Mouse (Mus musculus) heart, adult 2 months (tissue): ENCODE data around the gene Nrxn3. TPM values are rescaled to one million over a fixed set of nuclear protein-coding genes. Genes with fewer than 3 reads are reported as not detected.

ENCODE experiments used
- DNase-seq, 2 experiments: peaks; one replicate each; pipeline ENCODE4 v3.0.0; 2021
- H3K27ac ChIP-seq: fragments of 200-600 bp; 2 replicates; pipeline ENCODE4 v1.8.1; 2022
- H3K27me3 ChIP-seq: fragments of 200-500 bp; 2 replicates; pipeline ENCODE4 v1.6.1; 2012; ENCODE audit warnings: mild to moderate bottlenecking, low read length, inconsistent platforms, mixed read lengths; ENCODE audit not compliant: control insufficient read depth, insufficient read depth
- H3K36me3 ChIP-seq: fragments of 200-500 bp; 2 replicates; pipeline ENCODE4 v1.6.1; 2012; ENCODE audit warnings: low read length, inconsistent platforms; ENCODE audit not compliant: control insufficient read depth, insufficient read depth
- H3K4me1 ChIP-seq: fragments of 200-500 bp; 2 replicates; pipeline ENCODE4 v1.6.1; 2011; ENCODE audit warnings: low read length; ENCODE audit not compliant: control insufficient read depth, insufficient read depth
- H3K4me3 ChIP-seq: fragments of 200-600 bp; 2 replicates; pipeline ENCODE4 v1.8.1; 2022
- H3K79me2 ChIP-seq: fragments of 200-500 bp; replicated peaks from 2 replicates; pipeline ENCODE4 v1.6.1; 2012; ENCODE audit warnings: mild to moderate bottlenecking, inconsistent platforms, low read length, moderate library complexity, mixed read lengths; ENCODE audit not compliant: control insufficient read depth, insufficient read depth
- H3K9ac ChIP-seq: fragments of 200-500 bp; 2 replicates; pipeline ENCODE4 v1.6.1; 2012; ENCODE audit warnings: low read depth, mild to moderate bottlenecking, control low read depth, inconsistent platforms, low read length, mixed read lengths
- CTCF ChIP-seq: fragments of 200-600 bp; IDR thresholded peaks from 2 replicates; pipeline ENCODE4 v1.8.1; 2022; ENCODE audit warnings: antibody characterized with exemption, mild to moderate bottlenecking, moderate library complexity
- EP300 ChIP-seq: fragments of 200-500 bp; IDR thresholded peaks from 2 replicates; pipeline ENCODE4 v1.6.1; 2011; ENCODE audit warnings: low read depth, low read length, control low read depth; ENCODE audit not compliant: insufficient read depth
- POLR2A ChIP-seq: fragments of 200-500 bp; IDR thresholded peaks from 2 replicates; pipeline ENCODE4 v1.6.1; 2011; ENCODE audit warnings: mild to moderate bottlenecking, low read depth, low read length, control low read depth; ENCODE audit not compliant: insufficient read depth
- WGBS: fragments of 180-500 bp; shearing (Covaris S2); methylation state at CpG from one replicate; pipeline ENCODE4 v1.1.7; 2018; 5-methylcytosine and 5-hydroxymethylcytosine counted together
- intact Hi-C: fragments of 180-260 bp; cut with DNase I; formaldehyde crosslinking; loops from one replicate; pipeline ENCODE4 v1.15.1; 2025
- polyA plus RNA-seq: library from polyadenylated mRNA; depleted of rRNA; stranded (reverse); fragments of >200 nt; gene quantifications from 2 replicates; pipeline ENCODE4 v1.2.3, GENCODE M21; 2012
- total RNA-seq, 2 experiments: library from RNA; stranded (reverse); gene quantifications; 2 replicates each; pipeline ENCODE4 v1.2.3; 2021

The Nrxn3 gene
- total and polyA plus RNA-seq, 3 experiments = 0.18 to 0.31 TPM; not detected in 1

GRCm38 (mm10) chr12:88722031-88722690, 515 bp upstream of the Nrxn3 start:
- H3K79me2 ChIP-seq = no peaks in the 10 kb centered on the region
- DNase-seq = no peak
- no peak overlapping the region for H3K9ac ChIP-seq
- no peak overlapping the region for H3K4me3 ChIP-seq
- H3K27me3 ChIP-seq = no peaks in the 10 kb centered on the region
- H3K36me3 ChIP-seq = no peaks in the 10 kb centered on the region
- no peak overlapping the region for H3K27ac ChIP-seq
- no peaks in the 10 kb centered on the region for H3K4me1 ChIP-seq
- intact Hi-C loops = no loop called here
- TF ChIP-seq CTCF = no peak
- no peak for TF ChIP-seq EP300
- TF ChIP-seq POLR2A = no peak
- 16% methylated on average over 3 of the region's 3 CpGs for WGBS

- no peak overlapping the region for H3K27ac ChIP-seq
- TF ChIP-seq CTCF (no peak), EP300 (no peak), POLR2A (no peak)
- no peaks in the 10 kb centered on the region for H3K79me2 ChIP-seq
- H3K4me1 ChIP-seq = no peaks in the 10 kb centered on the region
- H3K4me3 ChIP-seq = no peak overlapping the region
- 93% methylated on average over 13 of the region's 13 CpGs for WGBS
- H3K9ac ChIP-seq = no peak overlapping the region
- no peak for DNase-seq
- H3K27me3 ChIP-seq = no peaks in the 10 kb centered on the region
- no peaks in the 10 kb centered on the region for H3K36me3 ChIP-seq
- intact Hi-C loops = no loop called here
Measured at GRCm38 (mm10) chr12:88726316-88726715, 3.6 kb downstream of the Nrxn3 start.

- DNase-seq = no peak
- TF ChIP-seq POLR2A = no peak
- no peak for TF ChIP-seq EP300
- no peak for TF ChIP-seq CTCF
- no peaks in the 10 kb centered on the region for H3K4me1 ChIP-seq
- H3K36me3 ChIP-seq = no peaks in the 10 kb centered on the region
- intact Hi-C loops = no loop called here
- H3K27me3 ChIP-seq = no peaks in the 10 kb centered on the region
- H3K4me3 ChIP-seq = no peak overlapping the region
- no peak overlapping the region for H3K27ac ChIP-seq
- H3K79me2 ChIP-seq = no peaks in the 10 kb centered on the region
- 76% methylated on average over 6 of the region's 6 CpGs for WGBS
- no peak overlapping the region for H3K9ac ChIP-seq
Measured at GRCm38 (mm10) chr12:88726755-88727154, 4.1 kb downstream of the Nrxn3 start.

- H3K36me3 ChIP-seq = no peaks in the 10 kb centered on the region
- 39% methylated on average over 2 of the region's 2 CpGs for WGBS
- DNase-seq = no peak
- H3K4me1 ChIP-seq = no peaks in the 10 kb centered on the region
- no peak overlapping the region for H3K27ac ChIP-seq
- H3K4me3 ChIP-seq = no peak overlapping the region
- TF ChIP-seq CTCF (no peak), EP300 (no peak), POLR2A (no peak)
- H3K9ac ChIP-seq = no peak overlapping the region
- no peaks in the 10 kb centered on the region for H3K27me3 ChIP-seq
- H3K79me2 ChIP-seq = no peaks in the 10 kb centered on the region
- intact Hi-C loops = no loop called here
Measured at GRCm38 (mm10) chr12:88730720-88731119, 8.0 kb downstream of the Nrxn3 start.

GRCm38 (mm10) chr12:88735045-88735444, 12.4 kb downstream of the Nrxn3 start:
- no peak for TF ChIP-seq POLR2A
- no peak for TF ChIP-seq CTCF
- TF ChIP-seq EP300 = no peak
- no peak overlapping the region for H3K9ac ChIP-seq
- WGBS = 33% methylated on average over 1 of the region's 1 CpGs
- H3K27ac ChIP-seq = no peak overlapping the region
- no peaks in the 10 kb centered on the region for H3K4me1 ChIP-seq
- no peaks in the 10 kb centered on the region for H3K36me3 ChIP-seq
- no peaks in the 10 kb centered on the region for H3K79me2 ChIP-seq
- H3K27me3 ChIP-seq = 0 out of 2 replicates have a peak, but pooled peaks cover 2% of the 10 kb centered on the region
- intact Hi-C loops = no loop called here
- no peak for DNase-seq
- no peak overlapping the region for H3K4me3 ChIP-seq

- no peak for DNase-seq
- 48% methylated on average over 4 of the region's 4 CpGs for WGBS
- no peak overlapping the region for H3K4me3 ChIP-seq
- no peaks in the 10 kb centered on the region for H3K79me2 ChIP-seq
- intact Hi-C loops = no loop called here
- no peaks in the 10 kb centered on the region for H3K36me3 ChIP-seq
- no peak overlapping the region for H3K9ac ChIP-seq
- H3K4me1 ChIP-seq = no peaks in the 10 kb centered on the region
- 0 out of 2 replicates have a peak, but pooled peaks cover 2% of the 10 kb centered on the region for H3K27me3 ChIP-seq
- H3K27ac ChIP-seq = no peak overlapping the region
- TF ChIP-seq POLR2A (no peak), CTCF (no peak), EP300 (no peak)
Measured at GRCm38 (mm10) chr12:88737081-88737480, 14.4 kb downstream of the Nrxn3 start.
